Mouse (Mus musculus) neutrophil, adult 5-6 weeks (primary cell): ENCODE results near the gene Gm45711. TPM values are rescaled to one million over a fixed set of nuclear protein-coding genes. Genes with fewer than 3 reads are reported as not detected.
"Not testable (repeated sequence)": the region's sequence is repeated elsewhere in the genome, so short reads cannot be mapped to it uniquely, and the experiment has no call there.

Source experiments
- ATAC-seq: fragments of 151-379, 151-347 bp; 2 replicates; pipeline ENCODE4 v1.8.0; 2017; ENCODE audit warnings: mild to moderate bottlenecking, moderate TSS enrichment; ENCODE audit not compliant: insufficient number of reproducible peaks, poor library complexity, low FRiP score, severe bottlenecking; ENCODE audit errors: extremely low read depth
- total RNA-seq: library from RNA; stranded (forward); fragments of 200-1000 nt; gene quantifications from 2 replicates; pipeline ENCODE4 v1.2.3, GENCODE M21; 2017

The Gm45711 gene
- not detected in 2 replicates for total RNA-seq

DNA sequence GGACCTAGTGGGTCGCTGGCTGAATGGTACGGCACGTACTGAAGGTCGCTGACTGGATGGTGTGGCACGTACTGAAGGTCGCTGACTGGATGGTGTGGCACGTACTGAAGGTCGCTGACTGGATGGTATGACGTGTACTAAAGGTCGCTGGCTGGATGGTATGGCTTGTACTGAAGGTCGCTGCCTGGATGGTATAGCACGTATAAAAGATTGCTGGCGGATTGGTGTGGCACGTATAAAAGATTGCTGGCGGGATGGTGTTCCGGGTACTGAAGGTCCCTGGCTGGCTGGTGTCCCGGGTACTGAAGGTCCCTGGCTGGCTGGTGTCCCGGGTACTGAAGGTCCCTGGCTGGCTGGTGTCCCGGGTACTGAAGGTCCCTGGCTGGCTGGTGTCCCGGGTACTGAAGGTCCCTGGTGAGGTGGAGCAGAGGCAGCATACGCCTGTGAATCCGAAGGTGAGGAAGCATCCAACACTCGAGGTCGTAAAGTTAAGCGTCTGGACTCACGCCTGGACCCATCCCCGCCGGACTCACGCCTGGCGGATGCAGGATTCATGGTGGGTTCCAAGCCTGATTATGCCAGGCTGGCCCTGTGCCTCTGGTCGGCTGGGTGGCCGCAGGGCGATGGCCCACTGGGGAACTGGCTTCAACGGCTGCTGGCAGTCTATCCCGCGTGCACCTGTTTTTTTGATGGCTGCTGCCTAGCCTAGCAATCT is at the start of gene Gm45711, which contains the start of gene Cmtm1:
Gm45711 (minus strand) TSS at position 641 of the 715 bp plus-strand sequence.
Cmtm1 (minus strand) TSS at position 705 of the 715 bp plus-strand sequence.
- not testable (repeated sequence) for ATAC-seq

DNA sequence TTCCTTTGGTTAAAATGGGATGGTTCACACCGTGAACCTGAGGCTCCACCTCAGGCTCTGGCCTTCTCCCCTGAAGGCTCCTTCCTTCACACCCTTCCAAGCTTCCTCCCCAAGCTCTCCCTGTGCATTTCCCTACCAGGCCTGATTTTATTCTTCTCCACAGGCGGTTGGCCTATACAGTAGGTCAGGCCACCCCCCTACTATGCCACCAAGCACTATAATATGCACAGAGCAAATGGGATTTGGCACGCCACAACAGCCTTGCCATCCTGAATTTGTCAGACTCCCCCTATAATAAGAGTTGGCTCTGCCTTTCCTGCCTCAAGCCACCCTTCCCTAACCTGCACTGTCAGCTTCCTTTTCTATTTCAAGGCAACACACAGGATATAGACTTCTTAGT is 48.8 kb upstream of the Gm45711 start:
- no peak for ATAC-seq

DNA sequence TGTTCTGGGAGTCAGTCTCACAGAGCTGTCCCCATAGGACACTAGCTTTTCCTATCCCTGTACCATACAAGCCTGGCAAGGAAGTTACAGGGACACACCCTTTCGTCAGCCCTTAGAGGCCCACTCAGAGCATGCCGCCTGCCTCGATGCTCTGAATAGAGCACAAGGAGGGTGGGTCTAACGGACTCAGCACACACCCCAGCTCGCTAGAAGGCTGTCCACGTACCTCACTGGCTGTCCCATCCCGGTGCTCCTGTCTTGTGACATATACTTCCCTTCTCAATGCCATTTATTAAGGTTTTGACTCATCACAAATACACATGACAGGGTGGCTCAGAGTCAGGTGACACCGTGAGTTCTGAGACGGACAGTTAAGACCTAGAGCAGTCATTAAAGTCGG is 44.6 kb upstream of the Gm45711 start:
- ATAC-seq, result no peak

DNA sequence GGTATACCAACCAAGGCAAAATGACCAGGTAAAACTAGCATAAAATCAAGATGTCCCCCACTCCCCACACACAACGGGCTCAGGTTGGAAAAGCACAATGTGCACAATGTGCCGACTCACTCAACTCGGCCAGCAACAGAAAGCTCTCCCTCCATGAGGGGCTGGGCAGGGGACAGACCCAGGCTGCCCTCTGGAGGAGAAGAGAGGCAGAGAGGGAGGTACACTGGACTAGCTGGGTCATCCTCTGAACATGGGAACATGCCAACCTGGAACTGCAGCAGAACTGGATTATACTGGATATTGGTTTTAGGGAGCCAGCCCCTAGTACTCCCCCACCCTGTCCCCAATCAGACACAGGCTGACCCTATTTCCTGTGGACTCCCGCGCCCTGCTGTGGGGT is 43.3 kb upstream of the Gm45711 start:
- no peak for ATAC-seq

DNA sequence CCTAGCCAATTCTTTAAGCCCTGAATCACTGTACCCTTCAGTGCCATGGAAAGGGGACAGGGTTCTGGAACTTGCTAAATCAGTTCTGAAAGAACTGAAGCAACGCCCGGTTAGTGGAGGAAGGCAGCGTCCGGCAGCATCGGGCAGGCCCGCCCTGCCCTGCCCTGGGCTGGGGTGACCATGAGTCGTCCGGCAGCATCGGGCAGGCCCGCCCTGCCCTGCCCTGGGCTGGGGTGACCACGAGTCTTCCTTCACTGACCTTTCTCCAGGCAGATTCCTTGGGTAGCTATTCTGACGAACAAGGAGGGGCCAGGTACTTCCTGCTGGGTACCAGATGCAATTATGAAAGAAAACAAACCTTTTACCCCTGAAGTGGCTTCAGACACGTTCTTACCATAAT is 40.2 kb upstream of the Gm45711 start:
- ATAC-seq, result no peak

DNA sequence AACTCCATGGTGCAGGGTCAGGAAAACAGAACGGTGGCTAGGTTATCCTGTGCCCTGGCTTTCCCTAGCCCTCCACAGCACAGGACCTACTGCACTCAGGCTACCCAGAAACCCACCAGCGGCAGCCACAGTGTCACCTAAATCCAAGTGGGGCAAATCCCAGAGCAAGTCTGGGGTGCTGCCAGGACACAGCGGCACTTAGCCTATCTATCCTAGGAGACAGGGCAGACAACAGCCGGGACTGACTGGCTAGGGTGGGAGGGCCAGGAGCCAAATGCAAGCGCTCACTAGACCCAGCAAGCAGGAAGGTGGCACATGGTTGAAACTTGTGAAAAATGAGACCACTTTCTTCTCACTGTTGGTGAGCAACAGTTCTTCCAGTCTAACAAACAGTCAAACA is 39.1 kb upstream of the Gm45711 start:
- no peak for ATAC-seq

DNA sequence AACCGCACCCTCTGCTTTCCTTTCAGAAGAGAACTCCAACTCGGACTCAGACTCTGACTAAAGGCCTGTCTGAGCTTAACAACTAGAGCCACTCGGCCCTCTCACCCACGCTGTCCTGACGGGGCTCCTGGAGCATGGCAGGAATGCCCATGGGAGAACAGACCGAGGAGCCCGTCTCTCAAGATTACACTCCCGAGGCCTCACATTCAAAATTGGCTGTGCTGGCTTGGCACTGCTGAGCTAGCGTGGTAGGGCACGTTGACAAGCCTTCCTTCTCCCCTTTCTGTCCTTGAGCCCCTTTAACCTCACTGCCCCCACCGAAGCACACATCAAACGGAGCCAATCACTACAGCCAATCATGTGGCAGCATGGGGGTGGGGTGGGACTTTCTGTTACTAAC is 36.8 kb upstream of the Gm45711 start:
- no peak for ATAC-seq

DNA sequence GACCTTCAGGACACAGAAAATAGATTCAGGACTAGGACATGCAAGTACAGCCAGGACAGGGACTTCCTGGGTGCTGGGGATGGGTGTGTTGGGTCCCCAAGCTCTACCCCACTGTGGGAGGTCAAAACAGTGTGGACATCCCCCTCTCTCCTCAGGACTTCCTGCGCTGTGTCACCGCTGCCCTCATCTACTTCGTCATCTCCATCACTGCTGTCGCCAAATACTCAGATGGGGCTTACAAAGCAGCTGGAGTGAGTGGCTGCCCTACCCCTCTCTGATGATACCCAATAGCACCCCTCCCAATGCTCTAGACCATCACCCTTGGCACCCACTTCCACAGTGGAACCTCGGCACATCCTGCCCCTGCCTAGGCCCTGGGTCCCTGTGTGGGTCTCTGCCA is 34.7 kb upstream of the Gm45711 start:
- ATAC-seq, result no peak

DNA sequence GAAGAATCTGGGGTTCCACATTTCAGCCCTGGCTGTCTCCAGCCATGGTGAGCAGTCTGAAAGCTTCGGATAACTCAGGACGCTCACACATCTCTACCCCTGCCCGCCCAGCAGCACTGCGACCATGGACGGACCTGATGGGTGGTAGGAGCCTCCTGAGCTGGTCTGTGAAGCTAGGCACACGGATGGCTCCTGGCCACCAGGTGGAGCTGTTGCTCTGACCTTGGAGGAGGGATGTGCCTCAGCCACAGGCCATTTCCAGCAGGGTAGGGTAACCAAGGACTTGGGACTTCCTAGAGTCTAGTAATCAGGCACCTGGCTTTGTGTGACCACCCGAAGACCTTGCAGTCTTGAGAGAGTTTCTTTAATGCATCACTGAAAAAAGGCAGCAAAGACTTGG is 34.1 kb upstream of the Gm45711 start:
- peak; percentile 64 for ATAC-seq

DNA sequence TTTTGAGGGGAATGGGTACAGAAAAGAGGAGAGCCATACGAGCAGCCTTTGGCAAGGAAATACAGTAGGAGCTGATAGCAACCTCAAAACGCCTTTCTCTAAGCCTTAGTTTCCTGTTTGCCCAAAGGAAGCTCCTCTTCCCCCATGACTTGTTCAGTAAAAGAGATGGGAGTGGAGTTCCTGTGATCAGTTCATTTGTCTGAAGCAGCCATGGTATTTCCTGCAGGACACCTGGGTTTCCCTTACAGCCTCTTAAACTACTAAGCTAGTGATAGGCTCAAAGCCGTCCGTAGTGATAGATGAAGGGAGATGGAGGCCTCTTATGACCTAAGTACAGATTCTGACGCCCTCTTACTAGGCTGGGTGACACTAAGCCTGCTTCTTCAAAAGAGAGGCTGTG is 32.5 kb upstream of the Gm45711 start:
- ATAC-seq, result no peak

DNA sequence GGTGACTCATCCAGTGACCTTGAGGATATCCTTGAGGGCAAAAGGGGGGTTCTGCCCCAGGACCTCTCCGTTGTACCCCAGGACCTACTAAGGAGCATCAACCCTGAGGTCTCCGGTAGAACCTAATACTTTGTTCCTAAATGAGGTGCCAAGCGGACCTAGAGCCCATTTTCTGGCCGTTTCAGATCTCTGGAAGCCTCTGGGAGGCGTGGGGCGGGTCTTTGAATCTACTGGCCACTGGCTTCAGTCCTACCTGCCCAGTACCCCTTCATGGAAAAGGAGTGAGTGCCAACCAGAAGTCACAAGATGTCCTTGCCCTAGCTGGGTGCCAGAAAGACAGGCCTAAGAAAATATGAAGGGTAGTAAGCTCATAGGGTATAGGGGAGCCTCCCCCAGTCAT is 31.8 kb upstream of the Gm45711 start:
- no peak for ATAC-seq

DNA sequence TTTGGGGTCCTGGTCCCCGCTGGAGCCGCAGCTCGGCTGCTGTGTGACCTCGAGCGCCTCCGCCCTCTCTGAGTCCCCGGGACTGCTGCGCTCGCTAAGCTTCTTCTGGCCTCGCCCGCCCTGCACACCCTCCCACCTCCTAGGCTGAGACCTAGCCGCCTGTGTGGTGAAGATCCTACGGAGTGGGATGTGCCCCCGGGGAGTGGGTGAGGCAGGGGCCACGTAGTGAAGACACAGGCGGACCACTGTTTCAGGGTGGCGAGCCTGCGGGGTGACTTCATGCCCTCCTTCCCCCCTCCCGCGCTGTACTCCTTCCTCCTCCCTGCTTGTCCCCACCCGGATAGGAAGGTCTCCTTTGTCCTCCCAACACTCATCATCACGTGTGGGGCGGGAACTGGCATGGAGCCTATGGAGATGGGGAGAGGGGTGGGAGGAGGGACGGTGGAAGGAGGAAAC is 31.3 kb upstream of the Gm45711 start:
- no peak for ATAC-seq

DNA sequence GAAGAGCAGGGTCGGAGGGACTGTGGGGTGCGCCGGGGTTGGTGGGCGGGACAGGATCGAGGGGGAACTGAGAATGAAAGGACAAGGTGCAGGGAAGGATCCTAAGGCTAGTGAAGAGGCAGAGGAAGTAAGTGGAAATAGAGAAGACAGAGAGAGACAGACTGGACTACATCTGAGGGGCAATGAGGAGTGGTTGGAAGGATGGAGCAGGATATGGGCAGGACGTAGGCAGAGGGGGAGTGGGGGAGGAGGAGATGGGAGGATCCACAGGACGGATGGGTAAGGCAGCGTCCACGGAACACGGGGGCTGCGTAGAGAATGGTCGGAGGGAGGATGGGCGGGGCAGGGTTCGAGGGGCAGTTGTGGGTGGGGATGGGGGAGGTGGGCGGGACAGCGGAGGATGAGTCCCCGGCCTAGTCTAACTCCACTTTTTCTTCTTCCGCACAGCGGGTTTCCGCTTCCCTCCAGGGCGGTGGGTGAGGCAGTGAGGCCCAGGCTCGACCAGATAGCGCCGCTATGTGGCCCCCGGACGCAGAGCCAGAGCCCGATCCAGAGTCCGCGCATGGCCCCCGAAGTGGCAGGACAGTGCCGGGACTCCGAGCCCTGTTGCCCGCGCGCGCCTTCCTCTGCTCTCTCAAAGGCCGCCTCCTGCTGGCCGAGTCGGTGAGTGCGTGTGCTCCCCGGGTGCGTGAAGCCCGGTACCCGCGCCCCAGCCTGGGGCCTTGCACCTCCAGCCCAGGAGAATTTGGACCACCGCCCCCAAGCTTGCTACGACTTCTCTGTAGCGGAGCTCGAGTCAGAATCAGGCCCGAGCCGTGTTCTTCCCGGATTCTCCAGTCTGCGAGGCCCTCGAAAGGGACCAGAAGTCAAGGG is 30.6 kb upstream of the Gm45711 start:
- peak; percentile 60 for ATAC-seq

DNA sequence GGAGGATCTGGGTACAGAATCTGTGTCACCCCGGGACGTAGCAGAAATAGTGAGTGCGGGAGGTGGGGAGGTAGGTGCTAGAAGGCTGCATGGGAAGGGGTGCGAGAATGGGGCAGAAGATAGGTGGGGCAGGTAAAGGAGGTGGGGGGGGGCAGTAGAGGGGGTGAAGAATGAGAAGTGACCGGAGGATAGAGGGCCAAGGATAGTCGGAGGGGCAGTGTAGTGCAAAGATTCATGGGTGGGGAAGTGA is 30.0 kb upstream of the Gm45711 start:
- no peak for ATAC-seq

DNA sequence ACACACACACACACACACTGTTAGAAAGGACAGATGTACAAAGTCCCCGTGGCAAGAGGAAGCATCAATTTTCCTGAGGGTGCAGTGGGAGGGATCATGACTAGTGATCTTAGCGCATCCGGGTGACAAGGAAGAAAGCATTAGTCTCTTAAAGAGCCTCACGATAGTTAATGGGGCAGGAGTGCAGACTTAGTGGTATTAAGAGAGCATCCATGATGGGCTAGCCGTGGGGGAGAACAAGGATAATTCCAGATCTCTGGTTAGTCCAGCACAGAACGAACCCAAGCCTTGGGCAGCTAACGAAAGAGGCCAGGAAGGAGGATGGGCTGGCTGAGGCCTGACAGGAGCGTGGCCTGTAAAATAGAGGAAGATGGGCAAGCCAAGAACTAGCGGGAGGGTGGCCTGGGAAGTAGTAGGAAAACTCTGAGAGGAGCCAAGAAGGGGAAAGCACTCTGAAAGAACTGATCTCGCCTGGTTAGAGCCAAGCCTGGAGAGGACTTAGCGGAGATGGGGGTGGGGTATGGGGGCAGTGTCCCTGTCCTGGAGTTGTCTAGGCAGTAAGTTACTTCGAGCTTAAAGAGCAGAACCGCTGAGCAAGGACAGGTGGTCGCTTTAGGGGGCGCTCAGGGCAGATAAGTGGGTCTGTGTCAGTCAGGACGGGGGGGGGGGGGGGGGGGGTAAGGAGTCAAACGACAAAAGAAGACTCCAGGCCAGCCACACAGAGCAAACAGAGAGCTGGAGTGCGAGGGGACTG is 29.5 kb upstream of the Gm45711 start, which contains the start of gene Cmtm3:
Cmtm3 (plus strand) TSS at position 182 of the 754 bp plus-strand sequence.
- ATAC-seq, result no peak

DNA sequence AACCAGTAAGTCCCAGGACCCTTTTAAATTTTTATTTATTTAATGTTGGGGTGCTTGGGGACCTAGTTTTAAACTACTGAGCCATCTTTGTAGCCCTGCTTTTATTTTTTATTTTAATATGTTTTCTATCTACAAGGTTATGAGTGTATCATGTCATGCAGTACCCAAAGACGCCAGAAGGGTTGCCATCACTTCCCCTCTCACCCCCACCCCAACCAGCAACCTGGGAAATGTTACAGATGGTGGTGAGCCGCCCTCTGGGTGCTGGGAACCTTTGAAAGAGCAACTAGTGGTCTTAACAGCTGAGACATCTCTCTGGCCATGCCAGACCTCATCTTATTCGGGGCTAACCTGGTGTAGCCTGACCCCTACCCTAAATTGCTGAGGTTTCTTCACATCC is 28.0 kb upstream of the Gm45711 start:
- no peak for ATAC-seq

DNA sequence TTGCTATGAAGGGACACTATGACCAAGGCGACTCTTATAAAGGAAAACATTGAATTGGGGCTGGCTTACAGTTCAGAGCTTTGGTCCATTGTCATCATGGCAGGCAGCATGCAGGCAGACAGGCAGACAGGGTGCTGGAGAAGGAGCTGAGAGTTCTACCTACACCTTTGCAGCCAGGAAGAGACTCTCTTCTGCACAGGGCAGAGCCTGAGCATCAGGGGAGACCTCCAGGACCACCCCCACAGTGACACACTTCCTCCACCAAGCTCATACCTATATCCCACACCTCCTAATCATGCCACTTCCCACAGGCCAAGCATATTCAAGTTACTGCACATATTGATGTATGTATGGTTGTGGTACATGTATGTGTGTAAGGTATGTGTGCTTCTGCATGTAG is 26.9 kb upstream of the Gm45711 start:
- ATAC-seq, result no peak

DNA sequence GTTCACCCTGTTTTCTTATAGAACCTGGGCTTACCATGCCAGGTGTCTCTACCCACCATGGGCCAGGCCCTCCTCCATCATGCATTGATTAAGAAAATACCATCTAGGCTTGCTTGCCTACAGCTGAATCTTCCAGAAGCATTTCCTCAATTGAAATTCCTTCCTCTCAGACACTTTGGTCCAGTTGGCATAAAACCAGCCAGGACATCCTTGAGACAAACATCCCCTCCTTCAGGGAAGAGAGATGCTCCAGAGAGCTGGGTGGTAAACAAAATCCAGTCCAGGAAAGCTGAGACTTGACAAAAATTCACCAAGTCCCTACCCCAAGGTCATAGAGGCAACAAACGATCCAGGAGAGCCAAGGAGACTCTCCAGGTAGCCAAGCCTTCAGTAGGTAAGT is 24.3 kb upstream of the Gm45711 start:
- ATAC-seq, result no peak

DNA sequence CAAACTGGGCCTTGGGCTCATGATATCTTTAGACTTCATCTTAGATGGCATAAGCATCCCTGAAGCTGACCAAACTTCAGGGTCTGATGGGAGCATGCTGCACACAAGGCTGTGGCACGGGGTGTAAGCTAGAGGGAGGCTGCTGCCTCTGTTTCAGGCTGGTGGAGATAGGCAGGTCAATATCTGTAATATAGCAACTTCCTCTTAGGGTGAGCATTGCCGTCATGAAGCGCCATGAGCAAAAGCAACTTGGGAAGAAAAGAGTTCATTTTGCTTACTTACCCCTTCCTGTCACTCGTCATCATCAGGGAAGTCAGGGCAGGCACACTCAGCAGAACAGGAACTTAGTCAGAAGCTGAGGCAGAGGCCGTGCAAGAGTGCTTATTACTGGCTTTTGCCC is 23.9 kb upstream of the Gm45711 start:
- ATAC-seq, result 0 out of 2 replicates have a peak, but pooled peaks have one; percentile 16
